ENCODE assay signal across 5 mouse cellular contexts in genomic region chr10:7745528-7745927, GRCm38 (mm10). TPM values are rescaled to one million over a fixed set of nuclear protein-coding genes. Genes with fewer than 3 reads are reported as not detected.
DNase-seq lines count a peak whose midpoint lies in the region; ATAC-seq and TF ChIP-seq lines count a peak whose summit lies in the region.
"Not testable (repeated sequence)": the region's sequence is repeated elsewhere in the genome, so short reads cannot be mapped to it uniquely, and the experiment has no call there.

No protein-coding gene starts in this region.

- peak; percentile 56 for DNase-seq in 416B (ENCODE audit: low read depth)
- not testable (repeated sequence) for DNase-seq in kidney, postnatal 0 days (ENCODE audit: low spot score)
- DNase-seq in yolk sac, embryonic 10.5 days (ENCODE audit: low spot score): peak; percentile 21

- not testable (repeated sequence) for H3K4me2 ChIP-seq in intestine, embryonic 16.5 days (ENCODE audit: low read depth, low read length); intestine, postnatal 0 days (replicated peaks; ENCODE audit: low read depth); kidney, postnatal 0 days (ENCODE audit: low read length)

- H3K36me3 ChIP-seq in intestine, embryonic 16.5 days (ENCODE audit: control insufficient read depth, insufficient read depth, low read length): peaks cover 16% of the 10 kb centered on the region
- H3K36me3 ChIP-seq in intestine, postnatal 0 days (ENCODE audit: control insufficient read depth, insufficient read depth): peaks cover 38% of the 10 kb centered on the region
- H3K36me3 ChIP-seq in kidney, postnatal 0 days (ENCODE audit: insufficient read depth, low read length): peaks cover 36% of the 10 kb centered on the region; the same call in 1 of the 2 replicates

- not testable (repeated sequence) for H3K27me3 ChIP-seq in intestine, embryonic 16.5 days (replicated peaks; ENCODE audit: control insufficient read depth, insufficient read depth, low read length); intestine, postnatal 0 days (replicated peaks; ENCODE audit: control insufficient read depth, insufficient read depth, low read length); kidney, postnatal 0 days (ENCODE audit: insufficient read depth, low read length)

- not testable (repeated sequence) for H3K27ac ChIP-seq in intestine, embryonic 16.5 days (ENCODE audit: low read length); kidney, postnatal 0 days
- 0 out of 2 replicates have a peak overlapping the region, but pooled peaks have one; percentile 21 for H3K27ac ChIP-seq in intestine, postnatal 0 days (ENCODE audit: low read depth, low read length)

- 96% methylated on average over 6 of the region's 6 CpGs for WGBS in intestine, embryonic 16.5 days
- 83% methylated on average over 6 of the region's 6 CpGs for WGBS in intestine, postnatal 0 days
- WGBS in kidney, postnatal 0 days: 92% methylated on average over 6 of the region's 6 CpGs

- TF ChIP-seq CTCF in intestine, postnatal 0 days (IDR thresholded peaks at IDR 0.05; ENCODE audit: low read depth); kidney, postnatal 0 days (IDR thresholded peaks at IDR 0.05; ENCODE audit: low read depth): not testable (repeated sequence)

- ATAC-seq in intestine, embryonic 16.5 days: 0 out of 2 replicates have a peak, but pooled peaks have one; percentile 42
- peak; percentile 91 for ATAC-seq in intestine, postnatal 0 days
- 0 out of 2 replicates have a peak, but pooled peaks have one; percentile 49 for ATAC-seq in kidney, postnatal 0 days (replicated peaks; ENCODE audit: low FRiP score, low read depth)

- H3K9ac ChIP-seq in intestine, embryonic 16.5 days (ENCODE audit: low read depth, low read length); intestine, postnatal 0 days (ENCODE audit: low read depth, low read length); kidney, postnatal 0 days (ENCODE audit: low read depth, low read length): not testable (repeated sequence)

- not testable (repeated sequence) for H3K9me3 ChIP-seq in intestine, embryonic 16.5 days (ENCODE audit: control insufficient read depth, low read length); intestine, postnatal 0 days (ENCODE audit: control insufficient read depth); kidney, postnatal 0 days (replicated peaks; ENCODE audit: low read length)

- not testable (repeated sequence) for H3K4me1 ChIP-seq in intestine, embryonic 16.5 days (ENCODE audit: control insufficient read depth, insufficient read depth, low read length); intestine, postnatal 0 days (replicated peaks; ENCODE audit: control insufficient read depth, insufficient read depth, low read length); kidney, postnatal 0 days (replicated peaks; ENCODE audit: insufficient read depth, low read length)

- not testable (repeated sequence) for H3K4me3 ChIP-seq in intestine, embryonic 16.5 days (ENCODE audit: low read length); intestine, postnatal 0 days (ENCODE audit: low read depth, low read length); kidney, postnatal 0 days (replicated peaks; ENCODE audit: low read depth, low read length)

RNA-seq across cellular contexts. Expression of gene Katna1, which starts 19.7 kb away (rescaled TPM):
- 54.2 and 60.4 TPM in 2 replicates for polyA plus RNA-seq in intestine, embryonic 16.5 days (2015; fragmentation: Nextera tagmentation; extraction: Ambion mirVana)
- polyA plus RNA-seq in intestine, postnatal 0 days (2015; fragmentation: Nextera tagmentation; extraction: Ambion mirVana): 33.0 and 37.1 TPM in 2 replicates
- polyA plus RNA-seq in kidney, postnatal 0 days (2015; fragmentation: Nextera tagmentation; extraction: Ambion mirVana): 46.0 and 49.4 TPM in 2 replicates

RNA-seq across cellular contexts. Expression of gene Ginm1, which starts 47.1 kb away (rescaled TPM):
- 70.3 and 71.2 TPM in 2 replicates for polyA plus RNA-seq in intestine, embryonic 16.5 days (2015; fragmentation: Nextera tagmentation; extraction: Ambion mirVana)
- 91.9 and 92.8 TPM in 2 replicates for polyA plus RNA-seq in intestine, postnatal 0 days (2015; fragmentation: Nextera tagmentation; extraction: Ambion mirVana)
- 158 and 165 TPM in 2 replicates for polyA plus RNA-seq in kidney, postnatal 0 days (2015; fragmentation: Nextera tagmentation; extraction: Ambion mirVana)

RNA-seq across cellular contexts. Expression of gene Ppil4, which starts 47.2 kb away (rescaled TPM):
- 24.9 and 28.1 TPM in 2 replicates for polyA plus RNA-seq in intestine, embryonic 16.5 days (2015; fragmentation: Nextera tagmentation; extraction: Ambion mirVana)
- 17.1 and 19.7 TPM in 2 replicates for polyA plus RNA-seq in intestine, postnatal 0 days (2015; fragmentation: Nextera tagmentation; extraction: Ambion mirVana)
- polyA plus RNA-seq in kidney, postnatal 0 days (2015; fragmentation: Nextera tagmentation; extraction: Ambion mirVana): 32.2 and 33.4 TPM in 2 replicates
